Mouse (Mus musculus): ENCODE measurements around the gene Gm9918. TPM values are rescaled to one million over a fixed set of nuclear protein-coding genes. Genes with fewer than 3 reads are reported as not detected.

Gm9918 gene
- total RNA-seq, 2 experiments from 2014 or later: not detected

Other genes with a start within 250 kb of the Gm9918 start
- gene Krt18, start 242.4 kb upstream of the Gm9918 start, total RNA-seq (2021): 1 to 10 TPM in 1 of 2 experiments, under 1 TPM in 1; 0.85 to 1.6 TPM
- 100 to 1,000 TPM; 178 to 181 TPM for gene Eif4b, start 196.8 kb upstream of the Gm9918 start, total RNA-seq (2021)
- gene Tns2, start 170.2 kb upstream of the Gm9918 start, total RNA-seq (2021): 10 to 100 TPM; 13.4 to 16.8 TPM
- 100 to 1,000 TPM; 148 to 163 TPM for gene Spryd3, start 134.3 kb upstream of the Gm9918 start, total RNA-seq (2021)
- 1 to 10 TPM; 2.3 to 3.1 TPM for gene Igfbp6, start 126.2 kb upstream of the Gm9918 start, total RNA-seq (2021)
- not detected for gene Soat2, start 120.0 kb upstream of the Gm9918 start, total RNA-seq (2021)
- 10 to 100 TPM; 64.4 to 68.3 TPM for gene Zfp740, start 67.3 kb upstream of the Gm9918 start, total RNA-seq (2021)
- 10 to 100 TPM; 33.0 to 38.7 TPM for gene Csad, start 65.8 kb upstream of the Gm9918 start, total RNA-seq (2021)
- 1 to 10 TPM; 1.3 to 2.5 TPM for gene Itgb7, start 38.6 kb upstream of the Gm9918 start, total RNA-seq (2021)
- gene Rarg, start 13.0 kb upstream of the Gm9918 start, total RNA-seq (2021): 10 to 100 TPM; 12.5 to 15.6 TPM
- gene Mfsd5, start 8.9 kb downstream of the Gm9918 start, total RNA-seq (2021): 10 to 100 TPM; 33.3 to 33.9 TPM
- 1 to 10 TPM; 4.5 to 6.2 TPM for gene Espl1, start 25.7 kb downstream of the Gm9918 start, total RNA-seq (2021)
- 100 to 1,000 TPM; 379 to 390 TPM for gene Pfdn5, start 55.6 kb downstream of the Gm9918 start, total RNA-seq (2021)
- 10 to 100 TPM; 61.8 to 62.8 TPM for gene Myg1, start 61.1 kb downstream of the Gm9918 start, total RNA-seq (2021)
- 10 to 100 TPM; 23.2 to 26.3 TPM for gene Aaas, start 80.2 kb downstream of the Gm9918 start, total RNA-seq (2021)
- under 1 TPM; 0.18 to 0.27 TPM for gene Sp7, start 96.6 kb downstream of the Gm9918 start, total RNA-seq (2021)
- gene Sp1, start 135.6 kb downstream of the Gm9918 start, total RNA-seq (2021): 10 to 100 TPM; 26.2 to 27.6 TPM
- gene Amhr2, start 174.8 kb downstream of the Gm9918 start, total RNA-seq (2021): under 1 TPM; 0.42 to 0.75 TPM
- gene Prr13, start 188.5 kb downstream of the Gm9918 start, total RNA-seq (2021): 10 to 100 TPM; 23.3 to 23.4 TPM
- 100 to 1,000 TPM; 418 to 481 TPM for gene Pcbp2, start 200.0 kb downstream of the Gm9918 start, total RNA-seq (2021)
- not detected for gene Gm10337, start 233.2 kb downstream of the Gm9918 start, total RNA-seq (2021)
- 10 to 100 TPM; 83.2 to 88.9 TPM for gene Map3k12, start 246.5 kb downstream of the Gm9918 start, total RNA-seq (2021)
- 10 to 100 TPM; 45.7 to 46.8 TPM for gene Tarbp2, start 247.6 kb downstream of the Gm9918 start, total RNA-seq (2021)

All from layer of hippocampus, postnatal 10 days (tissue).